Mouse (Mus musculus): ENCODE measurements around the gene Adgra3. TPM values are rescaled to one million over a fixed set of nuclear protein-coding genes. Genes with fewer than 3 reads are reported as not detected.

Gene Adgra3
- 0.78 TPM for polyA plus RNA-seq (2017; shearing (Covaris generic))

GRCm38 (mm10) chr5:50058421-50059286 lies at the start of gene Adgra3:
TSS of gene Adgra3 (minus strand) at chr5:50059006.

